ENCODE assay signal across 1 mouse cellular context in the genomic region with DNA sequence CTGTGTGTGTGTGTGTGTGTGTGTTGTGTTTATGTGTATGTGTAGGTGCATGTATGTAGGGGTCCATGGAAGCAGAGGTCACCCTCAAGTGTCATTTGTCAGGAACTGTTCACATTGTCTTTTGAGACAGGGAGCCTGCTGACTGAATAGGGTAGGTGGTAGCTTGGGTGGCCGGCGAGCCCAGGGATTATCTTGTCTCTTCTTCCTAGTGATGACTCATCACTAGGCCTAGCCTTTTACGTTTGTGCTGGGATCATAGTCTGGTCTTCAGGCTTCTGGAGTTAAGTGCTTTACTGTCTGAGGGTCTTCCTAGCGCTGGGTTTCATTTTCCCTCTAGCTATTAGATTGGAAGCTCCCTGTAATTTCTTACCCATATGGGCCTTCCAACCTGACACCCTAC.
TF ChIP-seq lines count a peak whose summit lies in the region.

No protein-coding gene starts in this region.

TF ChIP-seq in myocyte, 11 proteins besides CTCF, POLR2A, EP300 and RAD21 (continued from another document):
- TF ChIP-seq REST (IDR thresholded peaks at IDR 0.05; ENCODE audit: insufficient read depth, insufficient read length) (no peak), POLR2AphosphoS2 (IDR thresholded peaks at IDR 0.05; ENCODE audit: insufficient read length, low read depth) (no peak), USF1 (IDR thresholded peaks at IDR 0.05; ENCODE audit: low read depth) (no peak), CEBPB (IDR thresholded peaks at IDR 0.05; ENCODE audit: insufficient read depth, poor library complexity, severe bottlenecking) (no peak)
TF ChIP-seq in myocyte: peak in this region for 0.
